Mouse (Mus musculus): ENCODE measurements around the gene Ptch1. TPM values are rescaled to one million over a fixed set of nuclear protein-coding genes. Genes with fewer than 3 reads are reported as not detected.

Gene Ptch1
- polyA plus RNA-seq, 1 experiment from 2014 or later, result 17.3 TPM

Other genes with a start within 250 kb of the Ptch1 start
- gene Fancc, start 76.3 kb downstream of the Ptch1 start, polyA plus RNA-seq (2015; fragmentation: Nextera tagmentation; extraction: Ambion mirVana), result 21.8 and 22.1 TPM in 2 replicates
- gene Ercc6l2, start 241.6 kb upstream of the Ptch1 start, polyA plus RNA-seq (2015; fragmentation: Nextera tagmentation; extraction: Ambion mirVana), result 26.7 and 28.5 TPM in 2 replicates

All from kidney, embryonic 15.5 days (tissue).